Mouse (Mus musculus): ENCODE results near the gene Xpnpep3. TPM values are rescaled to one million over a fixed set of nuclear protein-coding genes. Genes with fewer than 3 reads are reported as not detected.
A peak's percentile ranks its signal among the peaks of the same experiment; 100 is the strongest.
"Not testable (repeated sequence)": the region's sequence is repeated elsewhere in the genome, so short reads cannot be mapped to it uniquely, and the experiment has no call there.

Xpnpep3 gene
- total RNA-seq, 1 experiment from 2014 or later: 29.2 TPM

- peak; percentile 51 for DNase-seq
Observed at GRCm38 (mm10) chr15:81479446-81480213, 79.7 kb downstream of the Xpnpep3 start.

GRCm38 (mm10) chr15:81480284-81480683 is 80.3 kb downstream of the Xpnpep3 start:
- DNase-seq: not testable (repeated sequence)

GRCm38 (mm10) chr15:81480977-81481379 is 81.0 kb downstream of the Xpnpep3 start:
- peak; percentile 70 for DNase-seq

- no peak for DNase-seq
Observed at GRCm38 (mm10) chr15:81482966-81483365, 83.0 kb downstream of the Xpnpep3 start.

- no peak for DNase-seq
Observed at GRCm38 (mm10) chr15:81483691-81484090, 83.8 kb downstream of the Xpnpep3 start.

GRCm38 (mm10) chr15:81485483-81485882 is 85.5 kb downstream of the Xpnpep3 start:
- DNase-seq: peak; percentile 34

GRCm38 (mm10) chr15:81503466-81503865 is 103.5 kb downstream of the Xpnpep3 start:
- peak; percentile 53 for DNase-seq

GRCm38 (mm10) chr15:81503995-81504394 is 104.1 kb downstream of the Xpnpep3 start:
- DNase-seq: no peak

Other genes starting within 250 kb of the Xpnpep3 start
- 23.4 and 32.1 TPM in 2 replicates for gene Mrtfa, start 209.4 kb upstream of the Xpnpep3 start, total RNA-seq (2021)
- gene Mchr1, start 164.6 kb upstream of the Xpnpep3 start, total RNA-seq (2021): 0.26 and 0.33 TPM in 2 replicates
- gene Slc25a17, start 39.3 kb upstream of the Xpnpep3 start, total RNA-seq (2021): 139 and 141 TPM in 2 replicates
- gene St13, start 61 bp upstream of the Xpnpep3 start, total RNA-seq (2021): 256 and 303 TPM in 2 replicates
- gene Dnajb7, start 8.2 kb downstream of the Xpnpep3 start, total RNA-seq (2021): not detected in 2 replicates
- 118 and 119 TPM in 2 replicates for gene Rbx1, start 66.2 kb downstream of the Xpnpep3 start, total RNA-seq (2021)
- 68.0 and 79.0 TPM in 2 replicates for gene Ep300, start 185.2 kb downstream of the Xpnpep3 start, total RNA-seq (2021)

Measured in adrenal gland, postnatal 14 days (tissue).